Mouse (Mus musculus) forebrain, embryonic 12.5 days (tissue): ENCODE measurements at regions not wholly inside any gene's neighbourhood (a gene's known extent, or its start where the extent isn't known, plus 50 kb on each side); places are given as distances from the start of the nearest gene placed in this dataset.

Source experiments
- ATAC-seq: fragments of 200-750 bp; cut with Nextera tagmentation; 2 replicates; pipeline ENCODE4 v1.8.0; 2017; ENCODE audit warnings: moderate TSS enrichment; ENCODE audit not compliant: low FRiP score
- H3K27ac ChIP-seq: fragments of 300-500 bp; sonication (generic); 2 replicates; pipeline ENCODE4 v1.5.1; 2016; ENCODE audit warnings: mild to moderate bottlenecking
- H3K27me3 ChIP-seq: fragments of 300-500 bp; sonication (generic); 2 replicates; pipeline ENCODE4 v1.6.1; 2016; ENCODE audit warnings: mild to moderate bottlenecking
- H3K36me3 ChIP-seq: fragments of 300-500 bp; sonication (generic); replicated peaks from 2 replicates; pipeline ENCODE4 v1.6.1; 2016; ENCODE audit warnings: mild to moderate bottlenecking
- H3K4me1 ChIP-seq: fragments of 300-500 bp; sonication (generic); 2 replicates; pipeline ENCODE4 v1.6.1; 2016
- H3K4me2 ChIP-seq: fragments of 300-500 bp; sonication (generic); 2 replicates; pipeline ENCODE4 v1.6.1; 2016; ENCODE audit warnings: mild to moderate bottlenecking, moderate library complexity
- H3K4me3 ChIP-seq: fragments of 300-500 bp; sonication (generic); replicated peaks from 2 replicates; pipeline ENCODE4 v1.5.1; 2016; ENCODE audit warnings: mild to moderate bottlenecking
- H3K9ac ChIP-seq: fragments of 300-500 bp; sonication (generic); 2 replicates; pipeline ENCODE4 v1.6.1; 2016; ENCODE audit warnings: mild to moderate bottlenecking
- H3K9me3 ChIP-seq: fragments of 300-500 bp; sonication (generic); 2 replicates; pipeline ENCODE4 v1.6.1; 2016
- WGBS: fragments of 180-500 bp; shearing (Covaris S2); methylation state at CpG from one replicate; pipeline ENCODE4 v1.1.7; 2016; 5-methylcytosine and 5-hydroxymethylcytosine counted together

GRCm38 (mm10) chr2:75137133-75137982 is 311.8 kb downstream of the Mtx2 start:
- H3K4me2 ChIP-seq, result peak overlapping the region; percentile 66
- ATAC-seq, result peak; percentile 49
- H3K9ac ChIP-seq, result 0 out of 2 replicates have a peak overlapping the region, but pooled peaks have one; percentile 29
- 1% methylated on average over 40 of the region's 42 CpGs for WGBS
- H3K4me3 ChIP-seq, result peak overlapping the region; percentile 35
- H3K27me3 ChIP-seq, result peaks cover 68% of the 10 kb centered on the region
- peaks cover 11% of the 10 kb centered on the region for H3K4me1 ChIP-seq
- no peaks in the 10 kb centered on the region for H3K9me3 ChIP-seq
- H3K36me3 ChIP-seq, result no peaks in the 10 kb centered on the region
- no peak overlapping the region for H3K27ac ChIP-seq

- H3K4me3 ChIP-seq, result peak overlapping the region; percentile 35
- peaks cover 11% of the 10 kb centered on the region for H3K4me1 ChIP-seq
- H3K27ac ChIP-seq, result no peak overlapping the region
- peak overlapping the region; percentile 66 for H3K4me2 ChIP-seq
- ATAC-seq, result peak; percentile 36; the same call in 1 of the 2 replicates
- no peaks in the 10 kb centered on the region for H3K36me3 ChIP-seq
- 0 out of 2 replicates have a peak overlapping the region, but pooled peaks have one; percentile 29 for H3K9ac ChIP-seq
- H3K27me3 ChIP-seq, result peaks cover 74% of the 10 kb centered on the region
- no peaks in the 10 kb centered on the region for H3K9me3 ChIP-seq
- WGBS, result 3% methylated on average over 29 of the region's 29 CpGs
Observed at GRCm38 (mm10) chr2:75137983-75138745, 312.6 kb downstream of the Mtx2 start.

GRCm38 (mm10) chr2:75138746-75139060 is 313.1 kb downstream of the Mtx2 start:
- Histone ChIP-seq H3K27me3 (peaks cover 74% of the 10 kb centered on the region), H3K27ac (no peak overlapping the region), H3K9me3 (no peaks in the 10 kb centered on the region), H3K4me3 (no peak overlapping the region), H3K4me2 (no peak overlapping the region), H3K9ac (no peak overlapping the region), H3K4me1 (peaks cover 11% of the 10 kb centered on the region), H3K36me3 (no peaks in the 10 kb centered on the region)
- 25% methylated on average over 9 of the region's 9 CpGs for WGBS
- ATAC-seq, result no peak

- no peak overlapping the region for H3K4me2 ChIP-seq
- no peaks in the 10 kb centered on the region for H3K36me3 ChIP-seq
- no peak overlapping the region for H3K4me3 ChIP-seq
- H3K27ac ChIP-seq, result no peak overlapping the region
- peaks cover 11% of the 10 kb centered on the region for H3K4me1 ChIP-seq
- no peak overlapping the region for H3K9ac ChIP-seq
- no peaks in the 10 kb centered on the region for H3K9me3 ChIP-seq
- peaks cover 73% of the 10 kb centered on the region for H3K27me3 ChIP-seq
- 43% methylated on average over 2 of the region's 2 CpGs for WGBS
- no peak for ATAC-seq
Observed at GRCm38 (mm10) chr2:75139544-75139943, 313.9 kb downstream of the Mtx2 start.

DNA sequence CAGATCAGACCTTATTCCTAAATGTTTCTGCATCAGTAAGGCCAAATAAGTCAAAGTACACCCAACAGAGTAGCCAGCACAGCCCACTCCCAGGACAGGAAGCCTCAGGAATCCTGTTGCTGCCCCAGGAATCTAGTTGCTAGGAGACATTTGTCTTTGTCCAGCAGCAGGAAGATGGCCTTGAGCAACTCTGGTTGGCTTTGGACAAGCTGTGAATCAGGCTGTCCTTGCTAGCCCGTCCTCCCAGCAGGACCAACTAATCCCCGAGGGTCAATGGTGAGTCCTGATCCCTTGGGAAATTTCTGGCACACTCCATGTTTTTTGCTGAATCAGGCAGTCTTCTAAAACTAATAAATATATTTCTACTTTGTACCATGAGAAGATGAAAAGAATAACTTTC is 317.1 kb downstream of the Mtx2 start:
- ATAC-seq, result no peak
- H3K36me3 ChIP-seq, result no peaks in the 10 kb centered on the region
- H3K9ac ChIP-seq, result no peak overlapping the region
- no peak overlapping the region for H3K4me2 ChIP-seq
- whole genome bisulfite sequencing, result 18% methylated on average over 2 of the region's 2 CpGs
- peaks cover 66% of the 10 kb centered on the region for H3K27me3 ChIP-seq
- no peak overlapping the region for H3K4me3 ChIP-seq
- no peak overlapping the region for H3K27ac ChIP-seq
- peaks cover 5% of the 10 kb centered on the region for H3K4me1 ChIP-seq
- H3K9me3 ChIP-seq, result no peaks in the 10 kb centered on the region

GRCm38 (mm10) chr2:75144861-75145260 is 319.3 kb downstream of the Mtx2 start:
- no peak overlapping the region for H3K27ac ChIP-seq
- no peaks in the 10 kb centered on the region; the same call in 1 of the 2 replicates for H3K4me1 ChIP-seq
- H3K4me3 ChIP-seq, result no peak overlapping the region
- no peak overlapping the region for H3K4me2 ChIP-seq
- no peak for ATAC-seq
- H3K9ac ChIP-seq, result no peak overlapping the region
- H3K9me3 ChIP-seq, result no peaks in the 10 kb centered on the region
- H3K36me3 ChIP-seq, result no peaks in the 10 kb centered on the region
- H3K27me3 ChIP-seq, result peaks cover 47% of the 10 kb centered on the region
- WGBS, result 86% methylated on average over 12 of the region's 12 CpGs

DNA sequence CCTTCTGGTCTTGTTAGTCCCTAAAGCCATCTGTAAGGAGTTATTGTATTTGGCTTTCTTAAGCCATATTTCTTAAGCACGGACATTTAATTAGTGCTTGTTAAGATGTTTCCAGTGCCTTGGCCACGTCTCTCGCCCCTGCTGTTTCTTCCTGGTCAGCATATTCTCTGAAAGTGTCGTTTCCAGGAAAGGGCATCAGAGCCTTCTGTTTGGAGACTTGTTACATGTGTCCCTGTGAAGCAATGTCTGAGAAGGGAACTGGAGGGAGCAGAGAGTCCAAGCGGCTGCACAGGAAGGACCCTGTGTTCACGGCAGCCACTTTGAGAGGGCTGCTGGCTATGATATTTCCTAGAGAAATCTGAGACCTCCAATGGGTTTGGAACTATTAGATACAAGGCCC is 320.7 kb downstream of the Mtx2 start:
- WGBS, result 62% methylated on average over 6 of the region's 6 CpGs
- H3K9ac ChIP-seq, result no peak overlapping the region
- no peak overlapping the region for H3K27ac ChIP-seq
- no peaks in the 10 kb centered on the region; the same call in 1 of the 2 replicates for H3K4me1 ChIP-seq
- no peak for ATAC-seq
- no peaks in the 10 kb centered on the region for H3K9me3 ChIP-seq
- peaks cover 33% of the 10 kb centered on the region for H3K27me3 ChIP-seq
- H3K4me3 ChIP-seq, result no peak overlapping the region
- no peaks in the 10 kb centered on the region for H3K36me3 ChIP-seq
- H3K4me2 ChIP-seq, result no peak overlapping the region

DNA sequence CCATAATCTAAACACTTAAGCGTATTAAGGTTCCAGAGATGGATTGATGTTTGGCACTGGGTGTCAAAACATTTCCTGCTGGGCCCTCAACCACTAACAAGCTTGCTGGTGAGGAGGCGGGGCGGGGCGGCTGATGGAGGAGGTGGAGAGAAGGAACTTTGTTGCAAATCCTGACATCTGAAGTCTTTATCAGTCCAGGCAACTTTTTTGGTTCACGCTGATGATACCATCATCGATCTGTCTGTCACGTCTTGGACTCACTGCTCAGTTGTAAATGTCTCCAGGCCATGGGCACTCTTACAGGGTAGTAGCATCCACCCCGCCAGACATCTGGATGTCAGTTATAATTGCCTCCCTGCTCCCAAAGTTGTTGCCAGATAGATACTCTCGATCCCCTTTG is 321.8 kb downstream of the Mtx2 start:
- WGBS, result 77% methylated on average over 9 of the region's 9 CpGs
- Histone ChIP-seq H3K4me3 (no peak overlapping the region), H3K27ac (no peak overlapping the region), H3K36me3 (no peaks in the 10 kb centered on the region), H3K27me3 (peaks cover 28% of the 10 kb centered on the region), H3K4me1 (no peaks in the 10 kb centered on the region; the same call in 1 of the 2 replicates), H3K4me2 (no peak overlapping the region), H3K9me3 (no peaks in the 10 kb centered on the region), H3K9ac (no peak overlapping the region)
- ATAC-seq, result no peak

GRCm38 (mm10) chr2:75147967-75148366 is 322.4 kb downstream of the Mtx2 start:
- Histone ChIP-seq H3K4me2 (no peak overlapping the region), H3K4me3 (no peak overlapping the region), H3K9ac (no peak overlapping the region), H3K36me3 (no peaks in the 10 kb centered on the region), H3K4me1 (no peaks in the 10 kb centered on the region), H3K9me3 (no peaks in the 10 kb centered on the region), H3K27me3 (peaks cover 24% of the 10 kb centered on the region), H3K27ac (no peak overlapping the region)
- no peak for ATAC-seq
- WGBS, result 53% methylated on average over 8 of the region's 8 CpGs

DNA sequence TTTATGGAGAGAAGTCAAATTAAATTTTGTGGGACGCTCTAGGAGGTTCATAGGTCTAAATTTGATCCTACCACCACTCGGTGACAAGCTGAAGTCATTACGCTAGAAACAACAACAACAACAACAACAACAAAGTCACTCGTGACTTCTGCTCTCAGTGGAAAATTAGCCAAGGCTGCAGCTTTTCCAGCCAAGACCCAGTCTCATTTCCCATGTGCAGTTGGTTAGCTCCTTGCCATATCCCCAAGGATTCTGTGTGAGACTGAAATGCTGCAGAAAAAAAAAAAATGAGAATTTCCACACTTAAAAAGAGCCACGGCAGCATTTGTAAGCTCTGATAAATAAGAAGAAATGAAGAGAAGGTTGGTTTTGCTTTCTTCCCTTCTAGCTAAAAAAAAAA is 323.4 kb downstream of the Mtx2 start:
- Histone ChIP-seq H3K9ac (no peak overlapping the region), H3K27ac (no peak overlapping the region), H3K9me3 (no peaks in the 10 kb centered on the region), H3K4me3 (no peak overlapping the region), H3K4me2 (no peak overlapping the region), H3K4me1 (no peaks in the 10 kb centered on the region), H3K36me3 (no peaks in the 10 kb centered on the region), H3K27me3 (peaks cover 16% of the 10 kb centered on the region)
- WGBS, result 84% methylated on average over 5 of the region's 5 CpGs
- ATAC-seq, result no peak

DNA sequence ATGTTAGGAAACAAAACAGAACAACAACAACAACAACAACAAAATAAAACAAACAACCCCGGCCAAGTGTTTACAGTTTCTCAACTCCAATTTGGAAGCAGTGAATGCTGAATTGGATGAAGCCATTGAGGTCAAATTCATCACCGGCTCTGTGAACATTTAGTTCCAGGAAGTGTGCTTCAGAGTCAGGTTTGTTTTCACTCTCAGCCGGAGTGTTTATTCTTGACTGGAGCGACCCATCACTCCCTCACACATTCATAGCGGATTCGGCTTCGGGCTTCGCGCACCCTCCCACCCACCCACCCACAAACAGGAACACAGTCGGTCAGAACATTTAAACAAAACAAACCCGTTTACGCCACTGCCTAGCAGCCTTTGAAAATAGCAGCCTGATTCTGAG is 324.0 kb downstream of the Mtx2 start:
- Histone ChIP-seq H3K9ac (no peak overlapping the region), H3K27ac (no peak overlapping the region), H3K4me2 (no peak overlapping the region), H3K9me3 (no peaks in the 10 kb centered on the region), H3K4me3 (no peak overlapping the region), H3K4me1 (no peaks in the 10 kb centered on the region), H3K27me3 (peaks cover 13% of the 10 kb centered on the region), H3K36me3 (no peaks in the 10 kb centered on the region)
- WGBS, result 70% methylated on average over 12 of the region's 12 CpGs
- ATAC-seq, result no peak

- ATAC-seq, result no peak
- no peak overlapping the region for H3K9ac ChIP-seq
- WGBS, result 6% methylated on average over 6 of the region's 6 CpGs
Observed at GRCm38 (mm10) chr2:75150986-75151385, 325.4 kb downstream of the Mtx2 start.

More at GRCm38 (mm10) chr2:75150986-75151385, 325.4 kb downstream of the Mtx2 start:
- Histone ChIP-seq H3K27ac (no peak overlapping the region), H3K4me1 (no peaks in the 10 kb centered on the region), H3K27me3 (peaks cover 8% of the 10 kb centered on the region; the same call in 1 of the 2 replicates), H3K9me3 (no peaks in the 10 kb centered on the region), H3K36me3 (no peaks in the 10 kb centered on the region), H3K4me2 (no peak overlapping the region), H3K4me3 (no peak overlapping the region)
